Mouse (Mus musculus) ES-Bruce4 (cell line): ENCODE measurements around the gene Qser1. TPM values are rescaled to one million over a fixed set of nuclear protein-coding genes. Genes with fewer than 3 reads are reported as not detected.

ENCODE experiments used
- H3K27ac ChIP-seq: 2 replicates; pipeline ENCODE4 v1.5.1; 2012; ENCODE audit warnings: low read length, inconsistent platforms; ENCODE audit not compliant: insufficient read depth
- H3K27me3 ChIP-seq: 2 replicates; pipeline ENCODE4 v1.6.1; 2012; ENCODE audit warnings: mild to moderate bottlenecking, low read length, inconsistent platforms; ENCODE audit not compliant: control insufficient read depth, poor library complexity, insufficient read depth, severe bottlenecking
- H3K36me3 ChIP-seq: 2 replicates; pipeline ENCODE4 v1.6.1; 2012; ENCODE audit warnings: inconsistent platforms, mild to moderate bottlenecking, low read length, moderate library complexity; ENCODE audit not compliant: control insufficient read depth, poor library complexity, insufficient read depth, severe bottlenecking
- H3K4me1 ChIP-seq: one replicate; pipeline ENCODE4 v1.8.1; 2011; ENCODE audit warnings: low read length; ENCODE audit not compliant: control insufficient read depth, insufficient read depth
- H3K4me3 ChIP-seq: 2 replicates; pipeline ENCODE4 v1.5.1; 2011; ENCODE audit warnings: low read depth, mild to moderate bottlenecking, low read length
- H3K9ac ChIP-seq: 2 replicates; pipeline ENCODE4 v1.6.1; 2012; ENCODE audit warnings: low read depth, mild to moderate bottlenecking, inconsistent platforms; ENCODE audit not compliant: poor library complexity, severe bottlenecking
- H3K9me3 ChIP-seq: replicated peaks from 2 replicates; pipeline ENCODE4 v1.6.1; 2012; ENCODE audit warnings: mild to moderate bottlenecking, low read length, inconsistent platforms; ENCODE audit not compliant: control insufficient read depth, poor library complexity, insufficient read depth, severe bottlenecking
- CTCF ChIP-seq: IDR thresholded peaks from one replicate; pipeline ENCODE4 v1.8.1; 2011; ENCODE audit warnings: low read depth, low read length
- EP300 ChIP-seq: IDR thresholded peaks from 2 replicates; pipeline ENCODE4 v1.6.1; 2011; ENCODE audit warnings: low read depth, low read length; ENCODE audit not compliant: insufficient read depth
- POLR2A ChIP-seq: IDR thresholded peaks from one replicate; pipeline ENCODE4 v1.8.1; 2011; ENCODE audit warnings: low read length; ENCODE audit not compliant: insufficient read depth
- polyA plus RNA-seq: library from polyadenylated mRNA; stranded (reverse); fragments of >200 nt; gene quantifications from 2 replicates; pipeline ENCODE4 v1.2.4, GENCODE M21; 2011; ENCODE audit warnings: low read depth; ENCODE audit not compliant: missing spikeins, insufficient read depth, insufficient read length

Qser1 gene
- polyA plus RNA-seq, 1 experiment: 47.6 TPM

DNA sequence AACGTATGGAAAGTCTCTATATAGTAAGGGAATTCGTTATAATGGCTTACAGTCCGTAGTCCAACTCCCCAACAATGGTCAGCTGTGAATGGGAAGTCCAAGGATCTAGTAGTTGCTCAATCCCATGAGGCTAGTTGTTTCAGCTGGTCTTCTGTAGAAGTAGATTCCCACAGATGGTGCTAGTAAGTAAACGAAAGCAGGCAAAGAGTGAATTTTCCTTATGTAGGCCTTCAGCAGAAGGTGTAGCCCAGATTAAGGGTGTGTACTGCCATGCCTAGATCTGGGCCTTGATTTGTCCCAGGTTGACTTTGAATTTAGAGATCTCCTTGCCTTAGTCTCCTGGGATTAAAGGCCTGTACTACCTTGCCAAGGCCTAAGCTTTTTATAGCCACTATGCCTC lies 100.3 kb downstream of the Qser1 start, which contains the start of gene Pin1rt1:
Gene Pin1rt1 (minus strand): TSS at position 101 of the 400 bp plus-strand sequence.
- Histone ChIP-seq H3K9ac (no peak within 1 kb of the TSS), H3K4me3 (no peak within 1 kb of the TSS), H3K4me1 (no peaks in the 10 kb centered on the region), H3K27me3 (no peaks in the 10 kb centered on the region), H3K9me3 (no peaks in the 10 kb centered on the region), H3K27ac (no peak within 1 kb of the TSS), H3K36me3 (no peaks in the 10 kb centered on the region)
- TF ChIP-seq CTCF (no peak), EP300 (no peak), POLR2A (no peak)

DNA sequence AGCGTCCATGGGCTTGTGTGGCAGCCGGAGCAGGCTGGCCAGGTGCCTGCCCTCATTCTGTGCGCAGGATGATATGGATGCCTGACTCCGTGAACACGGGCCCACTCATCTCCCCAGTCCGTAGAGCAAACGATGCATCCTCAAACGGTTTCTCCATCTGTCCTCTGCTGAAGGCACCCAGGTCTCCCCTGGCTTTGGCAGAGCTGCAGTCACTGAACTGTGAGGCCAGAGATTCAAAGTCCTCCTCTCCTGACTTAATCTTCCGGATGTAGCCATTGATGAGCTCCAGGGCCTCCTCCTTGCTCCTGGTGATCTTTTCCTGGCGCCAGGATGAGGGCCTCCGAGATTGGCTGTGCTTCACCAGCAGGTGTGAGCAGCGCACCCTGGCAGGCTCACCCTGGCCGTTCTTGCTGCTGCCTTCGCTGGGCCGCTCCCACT lies 102.3 kb downstream of the Qser1 start:
- H3K27me3 ChIP-seq: no peaks in the 10 kb centered on the region
- H3K9ac ChIP-seq: 0 out of 2 replicates have a peak overlapping the region, but pooled peaks have one; percentile 12
- H3K9me3 ChIP-seq: no peaks in the 10 kb centered on the region
- H3K4me1 ChIP-seq: no peaks in the 10 kb centered on the region
- no peaks in the 10 kb centered on the region for H3K36me3 ChIP-seq
- H3K27ac ChIP-seq: no peak overlapping the region
- TF ChIP-seq EP300: no peak
- no peak for TF ChIP-seq POLR2A
- no peak for TF ChIP-seq CTCF
- H3K4me3 ChIP-seq: no peak overlapping the region

DNA sequence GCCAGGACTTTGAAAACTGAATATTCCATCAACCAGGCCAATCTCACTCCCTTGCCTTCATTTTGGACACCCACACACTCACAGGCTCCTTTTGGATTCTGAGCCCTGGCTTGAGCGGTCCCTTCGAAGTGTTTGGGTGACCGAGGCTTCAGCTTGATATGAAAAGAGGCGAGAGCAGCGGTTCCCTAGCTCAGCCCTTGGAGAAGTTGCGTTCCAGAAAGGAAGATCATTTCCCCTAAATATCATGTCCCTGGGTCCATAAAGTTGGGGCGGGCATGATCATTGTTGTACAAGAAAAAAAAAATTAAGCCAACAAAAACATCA lies 104.1 kb downstream of the Qser1 start:
- Histone ChIP-seq H3K9ac (peak overlapping the region; percentile 89), H3K27me3 (no peaks in the 10 kb centered on the region), H3K4me3 (peak overlapping the region; percentile 63), H3K27ac (no peak overlapping the region), H3K9me3 (no peaks in the 10 kb centered on the region), H3K4me1 (no peaks in the 10 kb centered on the region), H3K36me3 (no peaks in the 10 kb centered on the region)
- TF ChIP-seq CTCF (no peak), POLR2A (no peak), EP300 (no peak)

DNA sequence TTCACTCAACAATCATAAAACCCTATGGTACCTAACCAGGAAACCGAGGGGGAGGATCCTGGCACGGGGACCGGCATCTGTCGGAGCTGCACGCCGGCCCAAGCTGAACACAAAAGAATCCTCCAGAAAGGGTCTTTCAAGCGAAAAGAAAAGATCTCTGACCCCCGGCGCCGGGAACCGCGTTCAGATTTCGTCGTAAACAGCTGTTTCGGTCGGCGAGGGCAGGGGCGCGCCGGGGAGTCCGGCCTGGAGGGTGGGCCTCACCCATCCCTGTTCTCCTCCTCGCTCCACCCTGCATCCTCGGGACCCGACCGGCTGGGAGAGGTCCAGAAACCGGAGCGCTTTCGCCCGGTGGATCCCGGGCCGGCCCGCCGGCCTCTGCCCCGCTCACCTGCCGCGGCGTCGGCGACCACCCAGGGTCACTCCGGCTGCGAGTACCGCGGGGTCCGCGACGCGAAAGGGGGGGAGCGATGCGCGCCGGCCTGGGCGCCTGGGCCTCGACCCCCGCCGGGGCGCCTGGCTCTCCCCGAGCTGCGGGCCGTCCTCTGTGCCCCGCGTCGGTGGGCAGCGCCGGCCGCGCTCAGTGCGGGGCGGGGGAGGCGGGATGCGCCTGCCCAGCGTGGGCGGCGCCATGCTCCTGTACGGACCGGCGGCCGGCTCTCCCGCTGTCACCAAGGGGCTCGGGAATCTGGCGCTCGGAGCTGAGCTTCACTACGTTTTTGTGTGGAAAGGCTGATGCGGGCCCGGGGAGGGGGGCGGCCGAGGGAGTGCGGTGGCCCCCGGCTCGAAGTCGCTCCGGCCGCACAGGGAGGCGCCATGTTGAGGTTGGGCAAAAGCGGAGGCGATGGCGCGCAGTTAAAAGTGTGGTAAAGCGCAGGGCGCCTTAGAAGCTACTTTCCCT lies 104.7 kb downstream of the Qser1 start, which contains the start of gene Tcp11l1:
Gene Tcp11l1 (minus strand): TSS at position 585 of the 901 bp plus-strand sequence.
- H3K4me1 ChIP-seq: no peaks in the 10 kb centered on the region
- H3K27me3 ChIP-seq: no peaks in the 10 kb centered on the region
- H3K9ac ChIP-seq: peak within 1 kb of the TSS; percentile 89
- H3K27ac ChIP-seq: no peak within 1 kb of the TSS
- H3K4me3 ChIP-seq: peak within 1 kb of the TSS; percentile 63
- no peaks in the 10 kb centered on the region for H3K9me3 ChIP-seq
- no peaks in the 10 kb centered on the region for H3K36me3 ChIP-seq
- TF ChIP-seq POLR2A: no peak
- TF ChIP-seq EP300: no peak
- TF ChIP-seq CTCF: no peak

DNA sequence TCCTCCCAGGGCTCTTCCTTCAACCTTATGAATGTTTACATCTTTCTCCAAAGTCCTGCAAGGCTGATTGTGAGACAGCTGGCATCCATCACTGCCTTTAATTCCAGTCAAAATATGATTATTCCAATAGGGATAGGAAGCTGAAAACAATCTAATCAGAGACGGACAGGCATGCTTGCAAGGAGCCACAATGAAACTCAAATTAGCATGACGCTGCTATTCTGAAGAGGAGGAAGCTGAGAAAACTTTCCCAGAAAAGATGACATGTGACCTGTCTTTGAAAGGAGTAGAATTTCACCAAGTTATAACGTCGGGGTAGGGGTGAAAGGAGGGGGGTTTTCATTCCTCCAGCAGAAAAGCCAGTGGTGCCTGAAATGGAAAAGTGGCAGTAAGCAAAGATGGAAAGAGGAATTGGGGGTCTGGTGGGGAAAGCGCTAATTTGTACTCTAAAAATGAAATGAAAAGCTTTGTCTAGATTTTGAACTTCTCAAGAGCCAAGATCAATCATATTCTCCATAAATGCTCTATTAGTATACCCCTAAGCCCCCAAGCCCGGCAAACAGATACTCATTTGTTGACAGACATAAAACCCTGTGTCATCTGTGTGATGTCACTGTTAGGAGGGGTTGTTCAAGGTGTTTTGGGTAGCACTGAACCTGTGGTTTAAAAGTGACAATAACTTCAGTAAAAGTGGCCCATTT lies 105.7 kb downstream of the Qser1 start:
- H3K27ac ChIP-seq: no peak overlapping the region
- H3K9ac ChIP-seq: no peak overlapping the region; the same call in 1 of the 2 replicates
- H3K36me3 ChIP-seq: no peaks in the 10 kb centered on the region
- no peak overlapping the region for H3K4me3 ChIP-seq
- H3K27me3 ChIP-seq: no peaks in the 10 kb centered on the region
- no peak for TF ChIP-seq POLR2A
- TF ChIP-seq EP300: no peak
- TF ChIP-seq CTCF: no peak
- H3K4me1 ChIP-seq: no peaks in the 10 kb centered on the region
- no peaks in the 10 kb centered on the region for H3K9me3 ChIP-seq

DNA sequence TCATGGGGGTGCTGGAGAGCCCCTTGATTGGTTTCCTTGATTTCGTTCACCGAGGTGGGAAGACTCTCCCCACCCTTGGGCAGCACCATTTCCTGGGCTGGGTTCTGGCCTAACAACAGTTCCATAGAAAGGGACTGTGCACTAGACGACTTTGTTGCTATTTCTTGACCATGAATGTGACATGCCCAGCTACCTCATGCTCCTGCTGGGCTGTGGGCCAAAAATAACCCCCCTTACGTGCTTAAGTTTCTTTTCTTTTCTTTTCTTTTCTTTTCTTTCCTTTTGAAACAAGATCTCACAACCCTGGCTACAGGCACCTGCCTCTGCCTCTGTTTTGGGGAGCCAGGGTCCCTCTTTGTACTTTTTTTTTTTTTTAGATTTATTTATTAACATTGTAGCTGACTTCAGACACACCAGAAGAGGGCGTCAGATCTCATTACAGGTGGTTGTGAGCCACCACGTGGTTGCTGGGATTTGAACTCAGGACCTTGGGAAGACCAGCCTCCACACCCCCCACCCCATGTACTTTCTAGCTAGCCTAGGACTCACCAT lies 106.7 kb downstream of the Qser1 start:
- no peak overlapping the region for H3K4me3 ChIP-seq
- no peaks in the 10 kb centered on the region for H3K27me3 ChIP-seq
- no peaks in the 10 kb centered on the region for H3K36me3 ChIP-seq
- H3K9me3 ChIP-seq: no peaks in the 10 kb centered on the region
- TF ChIP-seq EP300 (no peak), CTCF (no peak), POLR2A (no peak)
- no peaks in the 10 kb centered on the region for H3K4me1 ChIP-seq
- no peak overlapping the region for H3K9ac ChIP-seq
- H3K27ac ChIP-seq: no peak overlapping the region

Other genes starting within 250 kb of the Qser1 start
- gene Cstf3, start 226.2 kb downstream of the Qser1 start, polyA plus RNA-seq: 78.4 and 85.7 TPM in 2 replicates
- 8.1 and 8.6 TPM in 2 replicates for gene Tcp11l1, start 104.6 kb downstream of the Qser1 start, polyA plus RNA-seq
- gene Pin1rt1, start 100.4 kb downstream of the Qser1 start, polyA plus RNA-seq: not detected in 2 replicates
- gene Depdc7, start 73.9 kb downstream of the Qser1 start, polyA plus RNA-seq: 7.9 and 8.0 TPM in 2 replicates
- 62.0 and 64.3 TPM in 2 replicates for gene Prrg4, start 33.1 kb upstream of the Qser1 start, polyA plus RNA-seq
- gene Ccdc73, start 51.0 kb upstream of the Qser1 start, polyA plus RNA-seq: 5.9 and 10.5 TPM in 2 replicates
- gene Eif3m, start 200.3 kb upstream of the Qser1 start, polyA plus RNA-seq: 361 and 367 TPM in 2 replicates